Mouse (Mus musculus): ENCODE data around the gene Sec14l1.

- TF ChIP-seq CTCF (IDR thresholded peaks at IDR 0.05; ENCODE audit: low read depth, low read length) (no peak), GATA1 (IDR thresholded peaks at IDR 0.05; ENCODE audit: borderline replicate concordance, low read length) (no peak), TAL1 (conservative IDR thresholded peaks at IDR 0.05; ENCODE audit: low read depth, low read length) (no peak)
Observed at GRCm38 (mm10) chr11:117077227-117077626, 37.7 kb upstream of the Sec14l1 start.
